Mouse (Mus musculus) hindbrain, embryonic 11.5 days (tissue): Measurements from ENCODE around the gene Cela2a. TPM values are rescaled to one million over a fixed set of nuclear protein-coding genes. Genes with fewer than 3 reads are reported as not detected.
"Not testable (repeated sequence)": the region's sequence is repeated elsewhere in the genome, so short reads cannot be mapped to it uniquely, and the experiment has no call there.

Experiments used
- ATAC-seq: fragments of 200-750 bp; cut with Nextera tagmentation; 2 replicates; pipeline ENCODE4 v1.8.0; 2017; ENCODE audit warnings: mild to moderate bottlenecking, moderate TSS enrichment, moderate library complexity; ENCODE audit not compliant: low FRiP score
- DNase-seq: peaks from one replicate; pipeline ENCODE4 v3.0.0-alpha.2; 2015; ENCODE audit warnings: low spot score
- H3K27ac ChIP-seq: fragments of 300-500 bp; sonication (generic); 2 replicates; pipeline ENCODE4 v1.5.1; 2014; ENCODE audit warnings: mild to moderate bottlenecking, low read depth, low read length
- H3K27me3 ChIP-seq: fragments of 300-500 bp; sonication (generic); 2 replicates; pipeline ENCODE4 v1.6.1; 2014; ENCODE audit warnings: mild to moderate bottlenecking, low read length, moderate library complexity, mixed read lengths; ENCODE audit not compliant: control insufficient read depth, insufficient read depth
- H3K36me3 ChIP-seq: fragments of 300-500 bp; sonication (generic); 2 replicates; pipeline ENCODE4 v1.6.1; 2014; ENCODE audit warnings: mild to moderate bottlenecking, low read length, moderate library complexity, mixed read lengths; ENCODE audit not compliant: control insufficient read depth, insufficient read depth
- H3K4me1 ChIP-seq: fragments of 300-500 bp; sonication (generic); replicated peaks from 2 replicates; pipeline ENCODE4 v1.6.1; 2014; ENCODE audit warnings: low read length, mixed read lengths; ENCODE audit not compliant: control insufficient read depth, insufficient read depth
- H3K4me2 ChIP-seq: fragments of 300-500 bp; sonication (generic); replicated peaks from 2 replicates; pipeline ENCODE4 v1.6.1; 2014; ENCODE audit warnings: mild to moderate bottlenecking, low read depth, low read length
- H3K4me3 ChIP-seq: fragments of 300-500 bp; sonication (generic); 2 replicates; pipeline ENCODE4 v1.5.1; 2014; ENCODE audit warnings: low read depth, low read length
- H3K9ac ChIP-seq: fragments of 300-500 bp; sonication (generic); 2 replicates; pipeline ENCODE4 v1.6.1; 2014; ENCODE audit warnings: low read depth, low read length
- H3K9me3 ChIP-seq: fragments of 300-500 bp; sonication (generic); 2 replicates; pipeline ENCODE4 v1.6.1; 2016; ENCODE audit warnings: low read length; ENCODE audit not compliant: control insufficient read depth
- WGBS: fragments of 180-500 bp; shearing (Covaris S2); extraction: QIAGEN DNeasy Blood & Tissue Kit; methylation state at CpG from one replicate; pipeline ENCODE4 v1.1.7; 2014; 5-methylcytosine and 5-hydroxymethylcytosine counted together
- polyA plus RNA-seq: library from polyadenylated mRNA; unstranded; fragments of >200 nt; fragmentation: Nextera tagmentation; extraction: Ambion mirVana; gene quantifications from 2 replicates; pipeline ENCODE4 v1.2.1, GENCODE M21; 2014

Gene Cela2a
- polyA plus RNA-seq, 1 experiment from 2014 or later = not detected

GRCm38 (mm10) chr4:141773019-141773418 is 52.9 kb downstream of the Cela2a start:
- H3K27me3 ChIP-seq, H3K4me3 ChIP-seq, H3K27ac ChIP-seq, H3K9ac ChIP-seq, H3K4me2 ChIP-seq, H3K36me3 ChIP-seq, ATAC-seq, H3K9me3 ChIP-seq, DNase-seq, H3K4me1 ChIP-seq: not testable (repeated sequence)
- WGBS = 84% methylated on average over 4 of the region's 4 CpGs

- Histone ChIP-seq H3K27me3 (no peaks in the 10 kb centered on the region), H3K9ac (no peak overlapping the region), H3K4me3 (no peak overlapping the region), H3K36me3 (peaks cover 4% of the 10 kb centered on the region; the same call in 1 of the 2 replicates), H3K4me1 (no peaks in the 10 kb centered on the region), H3K9me3 (no peaks in the 10 kb centered on the region), H3K4me2 (no peak overlapping the region), H3K27ac (no peak overlapping the region)
- 93% methylated on average over 8 of the region's 8 CpGs for WGBS
- DNase-seq (no peak), ATAC-seq (no peak)
Measured at GRCm38 (mm10) chr4:141771823-141772222, 54.1 kb downstream of the Cela2a start.

GRCm38 (mm10) chr4:141769501-141770160 is 56.3 kb downstream of the Cela2a start:
- Histone ChIP-seq H3K9ac (no peak overlapping the region), H3K27ac (no peak overlapping the region), H3K4me3 (no peak overlapping the region), H3K4me2 (no peak overlapping the region), H3K36me3 (peaks cover 4% of the 10 kb centered on the region; the same call in 1 of the 2 replicates), H3K27me3 (no peaks in the 10 kb centered on the region), H3K9me3 (no peaks in the 10 kb centered on the region), H3K4me1 (no peaks in the 10 kb centered on the region)
- WGBS = 95% methylated on average over 8 of the region's 8 CpGs
- DNase-seq = no peak
- no peak for ATAC-seq

DNA sequence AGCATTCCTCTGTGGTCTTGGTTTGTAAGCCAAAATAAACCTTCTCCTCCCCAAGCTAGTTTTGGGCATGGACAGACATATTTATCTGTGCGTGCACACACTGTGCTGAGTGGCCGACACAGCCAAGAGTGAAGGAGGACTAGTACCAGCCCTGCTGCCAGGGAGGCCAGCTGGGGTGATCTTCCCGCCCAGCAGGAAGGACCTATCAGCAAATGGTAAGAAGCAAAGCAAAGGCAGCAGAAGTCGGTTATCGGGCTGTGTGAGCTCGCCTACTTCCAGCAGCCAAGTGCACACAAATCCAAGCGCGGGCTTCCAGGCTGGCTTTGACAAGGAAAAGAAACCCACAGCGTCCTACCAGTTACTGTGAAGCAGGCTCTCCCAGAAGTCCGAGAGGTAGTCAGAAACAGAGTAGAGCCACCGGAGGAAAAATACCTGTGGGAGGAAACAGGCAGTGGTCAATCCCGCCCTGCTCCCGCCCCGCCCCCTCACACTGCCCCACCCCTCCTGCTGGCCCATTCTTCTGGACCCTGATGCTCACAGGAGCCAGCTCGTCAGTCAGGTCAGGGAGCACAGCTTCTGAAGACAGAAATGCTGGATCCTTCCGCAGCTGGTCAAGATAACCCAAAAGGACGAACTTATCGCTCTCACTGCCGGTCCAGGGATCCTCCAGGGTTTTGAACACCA is 58.5 kb downstream of the Cela2a start:
- 67% methylated on average over 19 of the region's 19 CpGs for WGBS
- peaks cover 2% of the 10 kb centered on the region; the same call in 1 of the 2 replicates for H3K36me3 ChIP-seq
- H3K9me3 ChIP-seq = no peaks in the 10 kb centered on the region
- H3K4me3 ChIP-seq = no peak overlapping the region
- H3K4me2 ChIP-seq = no peak overlapping the region; the same call in 1 of the 2 replicates
- no peak for ATAC-seq
- H3K27me3 ChIP-seq = no peaks in the 10 kb centered on the region
- no peak overlapping the region for H3K9ac ChIP-seq
- H3K27ac ChIP-seq = no peak overlapping the region
- H3K4me1 ChIP-seq = no peaks in the 10 kb centered on the region
- no peak for DNase-seq

DNA sequence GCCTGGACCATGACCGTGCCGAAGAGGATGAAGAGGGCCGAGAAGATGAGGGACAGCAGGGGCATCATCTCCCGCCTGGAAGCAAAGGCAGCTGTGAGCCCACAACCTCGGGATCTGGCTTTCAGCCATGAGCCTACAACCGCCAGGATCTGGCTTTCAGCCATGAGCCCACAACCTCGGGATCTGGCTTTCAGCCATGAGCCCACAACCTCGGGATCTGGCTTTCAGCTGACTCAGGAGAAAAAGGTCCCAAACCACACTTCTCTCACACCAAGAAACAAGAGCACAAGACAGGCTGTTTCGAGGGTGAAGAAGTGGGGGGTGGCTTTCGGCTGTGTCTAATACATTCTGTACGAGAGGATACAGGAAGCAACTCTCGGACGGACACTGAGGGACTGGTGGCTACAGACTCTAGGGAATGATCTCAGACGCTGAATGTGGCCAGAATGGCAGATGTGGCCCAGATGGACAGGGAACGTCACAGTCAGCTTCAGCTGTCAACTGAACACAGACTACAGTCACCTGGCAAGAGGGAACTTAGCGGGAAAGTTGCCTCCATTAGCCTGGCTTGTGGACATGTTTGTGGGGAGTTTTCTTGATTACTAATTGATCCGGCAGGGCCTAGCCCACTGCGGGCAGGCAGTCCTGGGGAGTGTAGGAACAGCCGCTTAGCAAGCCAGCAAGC is 59.1 kb downstream of the Cela2a start:
- DNase-seq = no peak
- H3K9ac ChIP-seq = no peak overlapping the region
- H3K4me3 ChIP-seq = no peak overlapping the region
- no peaks in the 10 kb centered on the region for H3K27me3 ChIP-seq
- H3K4me2 ChIP-seq = no peak overlapping the region; the same call in 1 of the 2 replicates
- 80% methylated on average over 19 of the region's 19 CpGs for WGBS
- H3K9me3 ChIP-seq = no peaks in the 10 kb centered on the region
- H3K36me3 ChIP-seq = no peaks in the 10 kb centered on the region; the same call in 1 of the 2 replicates
- no peak for ATAC-seq
- H3K27ac ChIP-seq = no peak overlapping the region
- no peaks in the 10 kb centered on the region for H3K4me1 ChIP-seq

GRCm38 (mm10) chr4:141766316-141766667 is 59.7 kb downstream of the Cela2a start:
- Histone ChIP-seq H3K4me1 (no peaks in the 10 kb centered on the region), H3K9ac (no peak overlapping the region), H3K27ac (no peak overlapping the region), H3K9me3 (no peaks in the 10 kb centered on the region), H3K27me3 (no peaks in the 10 kb centered on the region), H3K4me3 (no peak overlapping the region), H3K4me2 (no peak overlapping the region), H3K36me3 (no peaks in the 10 kb centered on the region)
- ATAC-seq (no peak), DNase-seq (no peak)
- 90% methylated on average over 8 of the region's 8 CpGs for WGBS

DNA sequence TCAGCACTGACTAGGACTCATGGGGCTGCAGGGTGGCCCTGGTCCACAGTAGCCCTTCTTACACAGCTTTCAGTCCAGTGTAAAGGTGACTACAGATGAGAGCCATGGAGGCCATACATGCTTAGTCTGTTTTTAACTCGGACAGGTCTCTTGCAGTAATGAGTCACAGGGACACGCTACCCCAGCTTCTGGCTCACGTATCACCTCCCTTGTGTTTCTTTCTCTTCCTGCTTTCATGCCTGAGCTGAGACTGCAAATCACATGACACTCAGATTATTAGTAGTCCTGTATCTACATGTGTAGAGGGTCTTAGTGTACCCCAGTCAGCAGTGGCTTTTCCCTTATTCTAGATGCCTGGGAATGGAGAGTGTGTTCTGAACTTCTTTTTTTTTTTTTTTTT is 61.0 kb downstream of the Cela2a start:
- whole genome bisulfite sequencing = 93% methylated on average over 3 of the region's 3 CpGs
- H3K36me3 ChIP-seq = no peaks in the 10 kb centered on the region
- no peaks in the 10 kb centered on the region for H3K4me1 ChIP-seq

More for the DNA sequence above, 61.0 kb downstream of the Cela2a start:
- Histone ChIP-seq H3K4me3 (no peak overlapping the region), H3K4me2 (no peak overlapping the region), H3K9ac (no peak overlapping the region), H3K9me3 (no peaks in the 10 kb centered on the region), H3K27ac (no peak overlapping the region), H3K27me3 (no peaks in the 10 kb centered on the region)
- DNase-seq (no peak), ATAC-seq (no peak)
